Mouse (Mus musculus): Measurements from ENCODE around the gene Nusap1. TPM values are rescaled to one million over a fixed set of nuclear protein-coding genes. Genes with fewer than 3 reads are reported as not detected.
A peak's percentile ranks its signal among the peaks of the same experiment; 100 is the strongest.
"Not testable (repeated sequence)": the region's sequence is repeated elsewhere in the genome, so short reads cannot be mapped to it uniquely, and the experiment has no call there.

Gene Nusap1
- polyA plus RNA-seq, 2 experiments, result 37.8 to 51.9 TPM

GRCm38 (mm10) chr2:119636781-119637180, 18.7 kb downstream of the Nusap1 start:
- H3K4me1 ChIP-seq (ENCODE audit: control insufficient read depth, insufficient read depth, low read length), result no peaks in the 10 kb centered on the region
- ATAC-seq (ENCODE audit: low FRiP score, low read depth) (no peak), DNase-seq (ENCODE audit: low spot score) (no peak)
- no peak overlapping the region for H3K9ac ChIP-seq (ENCODE audit: low read depth, low read length, severe bottlenecking)
- no peak overlapping the region for H3K27ac ChIP-seq (replicated peaks; ENCODE audit: low read depth, low read length)
- no peaks in the 10 kb centered on the region for H3K27me3 ChIP-seq (ENCODE audit: control insufficient read depth, insufficient read depth, low read length)
- peaks cover 87% of the 10 kb centered on the region for H3K36me3 ChIP-seq (ENCODE audit: control insufficient read depth, insufficient read depth, low read length)
- no peak overlapping the region for H3K4me3 ChIP-seq (replicated peaks; ENCODE audit: low read length)
- no peak overlapping the region for H3K4me2 ChIP-seq (replicated peaks; ENCODE audit: low read depth, low read length, severe bottlenecking)
- TF ChIP-seq POLR2A (IDR thresholded peaks at IDR 0.05; ENCODE audit: borderline replicate concordance, extremely low read depth, insufficient read depth, insufficient read length), result no peak
- no peaks in the 10 kb centered on the region for H3K9me3 ChIP-seq (ENCODE audit: control insufficient read depth, low read length)
- WGBS, result 87% methylated on average over 1 of the region's 1 CpGs

- no peak overlapping the region for H3K9ac ChIP-seq (ENCODE audit: low read depth, low read length, severe bottlenecking)
- peaks cover 84% of the 10 kb centered on the region for H3K36me3 ChIP-seq (ENCODE audit: control insufficient read depth, insufficient read depth, low read length)
- no peak overlapping the region for H3K27ac ChIP-seq (replicated peaks; ENCODE audit: low read depth, low read length)
- 97% methylated on average over 5 of the region's 5 CpGs for WGBS
- no peak for TF ChIP-seq POLR2A (IDR thresholded peaks at IDR 0.05; ENCODE audit: borderline replicate concordance, extremely low read depth, insufficient read depth, insufficient read length)
- DNase-seq (ENCODE audit: low spot score) (no peak), ATAC-seq (ENCODE audit: low FRiP score, low read depth) (no peak)
- H3K4me2 ChIP-seq (replicated peaks; ENCODE audit: low read depth, low read length, severe bottlenecking), result no peak overlapping the region
- H3K9me3 ChIP-seq (ENCODE audit: control insufficient read depth, low read length), result no peaks in the 10 kb centered on the region
- H3K4me3 ChIP-seq (replicated peaks; ENCODE audit: low read length), result no peak overlapping the region
- no peaks in the 10 kb centered on the region for H3K4me1 ChIP-seq (ENCODE audit: control insufficient read depth, insufficient read depth, low read length)
- H3K27me3 ChIP-seq (ENCODE audit: control insufficient read depth, insufficient read depth, low read length), result no peaks in the 10 kb centered on the region
Measured at GRCm38 (mm10) chr2:119641214-119641912, 23.3 kb downstream of the Nusap1 start.

- H3K36me3 ChIP-seq (ENCODE audit: control insufficient read depth, insufficient read depth, low read length), result peaks cover 86% of the 10 kb centered on the region
- no peaks in the 10 kb centered on the region for H3K27me3 ChIP-seq (ENCODE audit: control insufficient read depth, insufficient read depth, low read length)
Measured at GRCm38 (mm10) chr2:119644254-119644653, 26.2 kb downstream of the Nusap1 start.

GRCm38 (mm10) chr2:119662220-119663182, 44.4 kb downstream of the Nusap1 start, which contains the start of gene Ndufaf1:
Ndufaf1 (minus strand) TSS chr2:119662827.
- WGBS, result 1% methylated on average over 44 of the region's 44 CpGs
- peak; percentile 86 for ATAC-seq (ENCODE audit: low FRiP score, low read depth)
- peak; percentile 73 for DNase-seq (ENCODE audit: low spot score)
- Histone ChIP-seq H3K4me1 (ENCODE audit: control insufficient read depth, insufficient read depth, low read length) (peaks cover 8% of the 10 kb centered on the region), H3K4me2 (replicated peaks; ENCODE audit: low read depth, low read length, severe bottlenecking) (peak within 1 kb of the TSS; percentile 84), H3K9me3 (ENCODE audit: control insufficient read depth, low read length) (no peaks in the 10 kb centered on the region), H3K9ac (ENCODE audit: low read depth, low read length, severe bottlenecking) (peak within 1 kb of the TSS; percentile 85), H3K4me3 (replicated peaks; ENCODE audit: low read length) (peak within 1 kb of the TSS; percentile 87), H3K36me3 (ENCODE audit: control insufficient read depth, insufficient read depth, low read length) (peaks cover 20% of the 10 kb centered on the region), H3K27ac (replicated peaks; ENCODE audit: low read depth, low read length) (0 out of 2 replicates have a peak within 1 kb of the TSS, but pooled peaks have one; percentile 48), H3K27me3 (ENCODE audit: control insufficient read depth, insufficient read depth, low read length) (no peaks in the 10 kb centered on the region)
- peak; percentile 49; the same call in 1 of the 2 replicates for TF ChIP-seq POLR2A (IDR thresholded peaks at IDR 0.05; ENCODE audit: borderline replicate concordance, extremely low read depth, insufficient read depth, insufficient read length)

More at GRCm38 (mm10) chr2:119644254-119644653, 26.2 kb downstream of the Nusap1 start:
- Histone ChIP-seq H3K9ac (ENCODE audit: low read depth, low read length, severe bottlenecking) (no peak overlapping the region), H3K4me2 (replicated peaks; ENCODE audit: low read depth, low read length, severe bottlenecking) (no peak overlapping the region), H3K9me3 (ENCODE audit: control insufficient read depth, low read length) (no peaks in the 10 kb centered on the region), H3K4me1 (ENCODE audit: control insufficient read depth, insufficient read depth, low read length) (no peaks in the 10 kb centered on the region), H3K4me3 (replicated peaks; ENCODE audit: low read length) (no peak overlapping the region), H3K27ac (replicated peaks; ENCODE audit: low read depth, low read length) (no peak overlapping the region)
- 90% methylated on average over 5 of the region's 5 CpGs for WGBS
- DNase-seq (ENCODE audit: low spot score) (no peak), ATAC-seq (ENCODE audit: low FRiP score, low read depth) (no peak)
- TF ChIP-seq POLR2A (IDR thresholded peaks at IDR 0.05; ENCODE audit: borderline replicate concordance, extremely low read depth, insufficient read depth, insufficient read length), result no peak

- 76% methylated on average over 18 of the region's 23 CpGs for WGBS
- not testable (repeated sequence) for H3K4me1 ChIP-seq (ENCODE audit: control insufficient read depth, insufficient read depth, low read length); H3K27me3 ChIP-seq (ENCODE audit: control insufficient read depth, insufficient read depth, low read length); H3K9ac ChIP-seq (ENCODE audit: low read depth, low read length, severe bottlenecking); H3K36me3 ChIP-seq (ENCODE audit: control insufficient read depth, insufficient read depth, low read length); H3K4me3 ChIP-seq (replicated peaks; ENCODE audit: low read length); H3K27ac ChIP-seq (replicated peaks; ENCODE audit: low read depth, low read length); H3K9me3 ChIP-seq (ENCODE audit: control insufficient read depth, low read length); H3K4me2 ChIP-seq (replicated peaks; ENCODE audit: low read depth, low read length, severe bottlenecking); DNase-seq (ENCODE audit: low spot score); ATAC-seq (ENCODE audit: low FRiP score, low read depth)
Measured at GRCm38 (mm10) chr2:119665744-119666143, 47.6 kb downstream of the Nusap1 start.

Measured in limb, embryonic 14.5 days (tissue).